Mouse (Mus musculus) ES-E14 (cell line): ENCODE measurements around the gene 9130213A22Rik.

Experiments
- CHD2 ChIP-seq: IDR thresholded peaks from 2 replicates; pipeline ENCODE4 v1.6.1; 2014; ENCODE audit warnings: mild to moderate bottlenecking, low read depth, low read length, inconsistent platforms
- HCFC1 ChIP-seq: IDR thresholded peaks from 2 replicates; pipeline ENCODE4 v1.6.1; 2012; ENCODE audit warnings: low read length, inconsistent platforms, borderline replicate concordance; ENCODE audit not compliant: insufficient read depth
- MAFK ChIP-seq: IDR thresholded peaks from 2 replicates; pipeline ENCODE4 v1.6.1; 2014; ENCODE audit warnings: mild to moderate bottlenecking, low read depth, low read length, inconsistent platforms; ENCODE audit not compliant: insufficient read depth
- ZC3H11A ChIP-seq: IDR thresholded peaks from 2 replicates; pipeline ENCODE4 v1.6.1; 2012; ENCODE audit warnings: low read depth, mild to moderate bottlenecking, inconsistent platforms, low read length, borderline replicate concordance
- ZNF384 ChIP-seq: IDR thresholded peaks from 2 replicates; pipeline ENCODE4 v1.6.1; 2012; ENCODE audit warnings: low read depth, low read length, inconsistent platforms

DNA sequence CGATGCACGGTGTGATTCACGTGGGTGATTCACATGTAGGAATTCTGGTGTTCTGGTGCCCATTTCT is 3.3 kb upstream of the 9130213A22Rik start, which contains the start of gene Aloxe3:
- TF ChIP-seq MAFK (no peak), ZC3H11A (no peak), CHD2 (no peak), ZNF384 (no peak), HCFC1 (no peak)
